Mouse (Mus musculus) lung, embryonic 14.5 days (tissue): ENCODE measurements around the gene Fggy. TPM values are rescaled to one million over a fixed set of nuclear protein-coding genes. Genes with fewer than 3 reads are reported as not detected.

Source experiments
- ATAC-seq: fragments of 200-750 bp; cut with Nextera tagmentation; 2 replicates; pipeline ENCODE4 v1.8.0; 2017; ENCODE audit warnings: mild to moderate bottlenecking, moderate TSS enrichment, moderate library complexity; ENCODE audit not compliant: insufficient read depth
- DNase-seq: peaks from one replicate; pipeline ENCODE4 v3.0.0-alpha.2; 2015
- H3K27ac ChIP-seq: fragments of 300-500 bp; sonication (generic); 2 replicates; pipeline ENCODE4 v1.5.1; 2014; ENCODE audit warnings: low read depth, mild to moderate bottlenecking, moderate library complexity
- H3K27me3 ChIP-seq: fragments of 300-500 bp; sonication (generic); 2 replicates; pipeline ENCODE4 v1.6.1; 2014; ENCODE audit warnings: low read length, control low read depth; ENCODE audit not compliant: insufficient read depth
- H3K36me3 ChIP-seq: fragments of 300-500 bp; sonication (generic); 2 replicates; pipeline ENCODE4 v1.6.1; 2014; ENCODE audit warnings: control low read depth; ENCODE audit not compliant: insufficient read depth
- H3K4me1 ChIP-seq: fragments of 300-500 bp; sonication (generic); 2 replicates; pipeline ENCODE4 v1.6.1; 2014; ENCODE audit warnings: antibody characterized with exemption, control low read depth; ENCODE audit not compliant: insufficient read depth
- H3K4me2 ChIP-seq: fragments of 300-500 bp; sonication (generic); 2 replicates; pipeline ENCODE4 v1.6.1; 2014; ENCODE audit warnings: mild to moderate bottlenecking
- H3K4me3 ChIP-seq: fragments of 300-500 bp; sonication (generic); 2 replicates; pipeline ENCODE4 v1.5.1; 2014; ENCODE audit warnings: low read depth, low read length
- H3K9ac ChIP-seq: fragments of 300-500 bp; sonication (generic); 2 replicates; pipeline ENCODE4 v1.6.1; 2014
- H3K9me3 ChIP-seq: fragments of 300-500 bp; sonication (generic); 2 replicates; pipeline ENCODE4 v1.6.1; 2016; ENCODE audit warnings: low read depth, low read length, control low read depth
- CTCF ChIP-seq: IDR thresholded peaks from 2 replicates; pipeline ENCODE4 v1.5.1; 2016; ENCODE audit warnings: antibody characterized with exemption, low read depth
- WGBS: fragments of 180-500 bp; shearing (Covaris S2); extraction: QIAGEN DNeasy Blood & Tissue Kit; methylation state at CpG from one replicate; pipeline ENCODE4 v1.1.7; 2014; 5-methylcytosine and 5-hydroxymethylcytosine counted together
- polyA plus RNA-seq: library from polyadenylated mRNA; unstranded; fragments of >200 nt; fragmentation: Nextera tagmentation; extraction: Ambion mirVana; gene quantifications from 2 replicates; pipeline ENCODE4 v1.2.1, GENCODE M21; 2014

Gene Fggy
- polyA plus RNA-seq, 1 experiment from 2014 or later: 9.8 TPM

- no peak for TF ChIP-seq CTCF
- H3K9me3 ChIP-seq: no peaks in the 10 kb centered on the region
- no peaks in the 10 kb centered on the region for H3K36me3 ChIP-seq
- H3K9ac ChIP-seq: no peak overlapping the region
- no peak overlapping the region for H3K4me3 ChIP-seq
- ATAC-seq (no peak), DNase-seq (no peak)
- H3K27ac ChIP-seq: no peak overlapping the region
- no peaks in the 10 kb centered on the region for H3K27me3 ChIP-seq
- H3K4me1 ChIP-seq: 0 out of 2 replicates have a peak, but pooled peaks cover 3% of the 10 kb centered on the region
- no peak overlapping the region for H3K4me2 ChIP-seq
- 57% methylated on average over 6 of the region's 6 CpGs for WGBS
Observed at GRCm38 (mm10) chr4:95917703-95918102, 360.4 kb downstream of the Fggy start.

DNA sequence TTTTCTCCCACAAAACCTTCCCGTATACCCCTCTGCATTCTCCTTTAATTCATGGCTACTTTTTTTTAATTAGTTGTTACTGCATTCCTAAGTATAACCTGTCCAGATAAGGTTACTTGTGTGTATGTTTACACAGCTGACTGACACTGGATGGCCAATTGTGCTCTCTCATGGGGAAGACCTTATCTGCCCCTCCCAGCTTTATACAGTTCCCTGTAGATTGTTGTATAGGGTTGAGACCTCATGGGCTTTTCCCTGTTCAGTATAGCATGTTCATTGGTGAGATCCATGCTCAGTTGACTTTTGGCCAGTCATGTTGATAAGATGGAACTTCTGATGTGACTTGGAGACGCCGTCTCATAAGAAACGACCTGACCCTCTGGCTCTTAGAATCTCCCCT is 363.1 kb downstream of the Fggy start:
- H3K4me2 ChIP-seq: no peak overlapping the region
- no peaks in the 10 kb centered on the region for H3K9me3 ChIP-seq
- TF ChIP-seq CTCF: no peak
- WGBS: 57% methylated on average over 4 of the region's 4 CpGs
- ATAC-seq: no peak
- H3K27ac ChIP-seq: no peak overlapping the region
- H3K36me3 ChIP-seq: no peaks in the 10 kb centered on the region
- 0 out of 2 replicates have a peak, but pooled peaks cover 3% of the 10 kb centered on the region for H3K4me1 ChIP-seq
- no peak overlapping the region for H3K4me3 ChIP-seq
- DNase-seq: no peak
- no peaks in the 10 kb centered on the region for H3K27me3 ChIP-seq
- H3K9ac ChIP-seq: no peak overlapping the region

GRCm38 (mm10) chr4:95924210-95925184 is 367.2 kb downstream of the Fggy start:
- ATAC-seq (peak; percentile 82), DNase-seq (peak; percentile 93)
- 9% methylated on average over 7 of the region's 7 CpGs for WGBS
- Histone ChIP-seq H3K9ac (no peak overlapping the region), H3K27ac (no peak overlapping the region), H3K4me3 (no peak overlapping the region), H3K4me2 (no peak overlapping the region), H3K27me3 (no peaks in the 10 kb centered on the region), H3K9me3 (no peaks in the 10 kb centered on the region), H3K4me1 (no peaks in the 10 kb centered on the region), H3K36me3 (no peaks in the 10 kb centered on the region)
- TF ChIP-seq CTCF: peak; percentile 91

GRCm38 (mm10) chr4:95928846-95929245 is 371.5 kb downstream of the Fggy start:
- no peak for ATAC-seq
- no peak for DNase-seq
- no peaks in the 10 kb centered on the region for H3K4me1 ChIP-seq
- H3K27ac ChIP-seq: no peak overlapping the region
- no peak overlapping the region for H3K4me3 ChIP-seq
- no peaks in the 10 kb centered on the region for H3K9me3 ChIP-seq
- H3K9ac ChIP-seq: no peak overlapping the region
- H3K27me3 ChIP-seq: no peaks in the 10 kb centered on the region
- no peak overlapping the region for H3K4me2 ChIP-seq
- no peaks in the 10 kb centered on the region for H3K36me3 ChIP-seq
- TF ChIP-seq CTCF: no peak
- WGBS: 69% methylated on average over 1 of the region's 1 CpGs

- H3K9ac ChIP-seq: no peak overlapping the region
- H3K27me3 ChIP-seq: no peaks in the 10 kb centered on the region
- H3K9me3 ChIP-seq: no peaks in the 10 kb centered on the region
- H3K4me2 ChIP-seq: no peak overlapping the region
- no peak overlapping the region for H3K4me3 ChIP-seq
- H3K4me1 ChIP-seq: no peaks in the 10 kb centered on the region
- WGBS: 92% methylated on average over 1 of the region's 1 CpGs
- TF ChIP-seq CTCF: no peak
- no peaks in the 10 kb centered on the region for H3K36me3 ChIP-seq
- DNase-seq (no peak), ATAC-seq (no peak)
- no peak overlapping the region for H3K27ac ChIP-seq
Observed at GRCm38 (mm10) chr4:95929936-95930335, 372.6 kb downstream of the Fggy start.

DNA sequence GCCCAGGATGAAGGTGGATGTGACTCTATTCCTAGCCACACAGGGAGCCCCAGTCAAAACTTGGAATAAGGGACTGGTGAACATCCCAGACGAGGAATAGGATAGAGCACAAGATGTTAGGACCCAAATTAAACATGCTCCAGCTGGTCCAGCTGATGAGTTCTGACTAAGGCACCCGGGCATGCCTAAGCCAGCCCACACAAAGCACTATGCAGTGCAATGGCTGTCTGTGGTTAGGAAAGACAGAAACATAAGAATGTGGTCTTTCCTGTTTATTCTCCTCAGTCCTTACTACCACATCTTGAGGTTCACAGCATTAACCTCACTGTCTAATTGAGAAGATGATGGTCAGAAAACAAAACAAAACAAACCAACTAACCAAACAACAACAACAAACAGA is 374.0 kb downstream of the Fggy start:
- TF ChIP-seq CTCF: no peak
- Histone ChIP-seq H3K4me2 (no peak overlapping the region), H3K27ac (no peak overlapping the region), H3K4me1 (no peaks in the 10 kb centered on the region), H3K9me3 (no peaks in the 10 kb centered on the region), H3K4me3 (no peak overlapping the region), H3K27me3 (no peaks in the 10 kb centered on the region), H3K36me3 (no peaks in the 10 kb centered on the region), H3K9ac (no peak overlapping the region)
- 61% methylated on average over 2 of the region's 2 CpGs for WGBS
- DNase-seq: no peak
- ATAC-seq: no peak

GRCm38 (mm10) chr4:95933801-95934356 is 376.6 kb downstream of the Fggy start:
- H3K27ac ChIP-seq: no peak overlapping the region
- no peak overlapping the region for H3K4me3 ChIP-seq

More at GRCm38 (mm10) chr4:95933801-95934356, 376.6 kb downstream of the Fggy start:
- no peaks in the 10 kb centered on the region for H3K9me3 ChIP-seq
- ATAC-seq (no peak), DNase-seq (no peak)
- no peaks in the 10 kb centered on the region for H3K27me3 ChIP-seq
- H3K36me3 ChIP-seq: no peaks in the 10 kb centered on the region
- TF ChIP-seq CTCF: no peak
- 80% methylated on average over 9 of the region's 9 CpGs for WGBS
- no peaks in the 10 kb centered on the region for H3K4me1 ChIP-seq
- H3K4me2 ChIP-seq: no peak overlapping the region
- H3K9ac ChIP-seq: no peak overlapping the region
